Mouse (Mus musculus) 3134 (cell line): ENCODE results near the gene Fzr1.

ENCODE experiments used
- DNase-seq: peaks from one replicate; pipeline ENCODE4 v3.0.0-alpha.2; 2011; ENCODE audit warnings: low spot score; ENCODE audit not compliant: insufficient read length; ENCODE audit errors: extremely low read depth

The Fzr1 gene

DNA sequence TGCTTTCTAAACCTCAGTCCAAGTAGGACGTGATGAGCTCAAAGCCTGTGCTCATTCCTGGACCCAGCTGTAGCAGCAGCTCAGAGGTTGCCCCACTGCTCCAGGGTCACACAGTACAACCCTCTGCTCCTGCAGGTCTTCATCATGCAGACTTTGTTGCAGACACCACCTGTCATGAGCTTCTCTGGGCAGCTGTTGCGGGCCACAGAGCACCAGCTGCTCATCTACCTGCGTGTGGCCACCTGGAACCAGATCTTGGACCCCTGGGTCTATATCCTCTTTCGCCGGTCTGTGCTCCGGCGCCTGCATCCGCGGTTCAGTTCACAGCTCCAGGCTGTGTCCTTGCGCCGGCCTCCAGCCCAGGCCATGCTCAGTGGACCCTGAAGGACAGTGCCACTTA lies 44.0 kb downstream of the Fzr1 start:
- no peak for DNase-seq

DNA sequence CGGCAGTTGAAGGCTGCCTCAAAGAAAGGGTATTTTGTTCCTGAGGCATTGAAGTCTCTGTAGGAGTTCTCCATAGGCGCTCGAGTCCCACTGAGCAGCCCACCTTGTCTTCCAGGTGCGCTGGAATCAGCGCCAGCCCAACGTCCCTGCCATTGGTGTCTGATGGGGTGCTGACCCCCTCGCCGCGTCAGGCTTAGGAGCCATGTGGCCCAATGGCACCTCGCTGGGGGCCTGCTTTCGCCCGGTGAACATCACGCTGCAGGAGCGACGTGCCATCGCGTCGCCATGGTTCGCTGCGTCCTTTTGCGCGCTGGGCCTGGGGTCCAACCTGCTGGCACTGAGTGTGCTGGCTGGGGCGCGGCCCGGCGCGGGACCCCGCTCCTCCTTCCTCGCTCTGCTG lies 46.0 kb downstream of the Fzr1 start:
- no peak for DNase-seq

GRCm38 (mm10) chr10:81330007-81330406 lies 48.3 kb downstream of the Fzr1 start:
- peak; percentile 66 for DNase-seq

GRCm38 (mm10) chr10:81329194-81329975 lies 48.9 kb downstream of the Fzr1 start:
- peak; percentile 58 for DNase-seq

GRCm38 (mm10) chr10:81328386-81328785 lies 49.9 kb downstream of the Fzr1 start, which contains the start of gene Tbxa2r:
Gene Tbxa2r, plus strand, starts transcription at chr10:81328731.
- DNase-seq: no peak

DNA sequence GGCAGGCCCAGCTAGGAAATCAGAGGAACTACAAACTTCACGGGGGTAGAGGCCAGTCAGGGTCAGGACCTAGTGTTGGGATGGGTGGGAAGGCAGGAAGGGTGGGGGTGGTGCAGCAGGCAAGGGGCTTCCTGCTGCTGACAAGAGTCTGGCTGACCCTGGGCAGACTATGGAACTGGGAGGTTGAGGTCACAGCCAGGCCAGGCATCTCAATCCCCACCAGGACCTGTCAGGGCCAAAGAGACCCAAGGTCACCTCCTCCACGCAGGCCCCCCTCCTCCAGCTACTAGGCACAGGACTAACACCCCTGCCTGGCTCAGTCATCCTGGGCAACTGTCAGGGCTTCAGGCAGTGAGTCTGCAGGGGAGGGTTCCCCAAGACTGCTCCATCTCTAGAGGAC lies 50.4 kb downstream of the Fzr1 start:
- no peak for DNase-seq

- DNase-seq: no peak
Observed at GRCm38 (mm10) chr10:81326858-81327257, 51.5 kb downstream of the Fzr1 start.

DNA sequence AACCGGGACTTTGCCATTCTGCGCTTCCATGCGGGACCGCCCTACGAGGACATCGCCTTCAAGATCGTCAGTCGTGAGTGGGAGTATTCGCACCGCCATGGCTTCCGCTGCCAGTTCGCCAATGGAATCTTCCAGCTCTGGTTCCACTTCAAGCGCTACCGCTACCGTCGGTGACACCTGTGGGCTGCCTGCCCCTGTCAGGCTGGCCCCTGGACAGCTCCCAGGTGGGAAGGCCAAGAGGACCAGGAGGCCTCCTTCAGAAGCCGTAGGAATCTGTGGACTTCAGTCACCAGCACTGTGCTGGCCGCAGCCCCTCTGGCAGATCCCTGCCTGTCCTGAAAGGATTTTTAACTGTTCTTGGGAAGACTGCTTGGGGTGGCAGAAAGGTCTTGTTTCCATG lies 52.5 kb downstream of the Fzr1 start:
- DNase-seq: no peak

GRCm38 (mm10) chr10:81325176-81325575 lies 53.1 kb downstream of the Fzr1 start:
- no peak for DNase-seq

- no peak for DNase-seq
Observed at GRCm38 (mm10) chr10:81323791-81324530, 54.4 kb downstream of the Fzr1 start.

- no peak for DNase-seq
Observed at GRCm38 (mm10) chr10:81323141-81323775, 55.1 kb downstream of the Fzr1 start.

DNA sequence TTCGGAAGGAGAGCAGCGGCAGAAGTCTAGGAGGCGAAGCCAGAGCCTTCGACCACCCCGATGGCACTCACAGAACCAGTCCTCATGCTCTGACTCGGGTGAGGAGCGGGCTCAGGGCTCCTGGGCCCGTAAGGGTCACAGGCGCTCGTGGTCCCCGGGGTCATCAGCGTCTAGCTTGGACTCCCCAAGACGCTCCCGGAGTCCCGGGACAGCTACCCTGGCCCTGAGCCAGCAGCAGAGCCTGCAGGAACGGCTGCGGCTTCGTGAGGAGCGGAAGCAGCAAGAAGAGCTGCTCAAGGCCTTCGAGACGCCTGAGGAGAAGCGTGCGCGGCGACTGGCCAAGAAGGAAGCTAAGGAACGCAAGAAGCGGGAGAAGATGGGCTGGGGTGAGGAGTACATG lies 55.9 kb downstream of the Fzr1 start:
- no peak for DNase-seq

GRCm38 (mm10) chr10:81321436-81321835 lies 56.9 kb downstream of the Fzr1 start:
- no peak for DNase-seq

GRCm38 (mm10) chr10:81320550-81321347 lies 57.6 kb downstream of the Fzr1 start, which contains the start of gene Cactin:
Gene Cactin, plus strand, starts transcription at chr10:81321103.
- peak; percentile 99 for DNase-seq

DNA sequence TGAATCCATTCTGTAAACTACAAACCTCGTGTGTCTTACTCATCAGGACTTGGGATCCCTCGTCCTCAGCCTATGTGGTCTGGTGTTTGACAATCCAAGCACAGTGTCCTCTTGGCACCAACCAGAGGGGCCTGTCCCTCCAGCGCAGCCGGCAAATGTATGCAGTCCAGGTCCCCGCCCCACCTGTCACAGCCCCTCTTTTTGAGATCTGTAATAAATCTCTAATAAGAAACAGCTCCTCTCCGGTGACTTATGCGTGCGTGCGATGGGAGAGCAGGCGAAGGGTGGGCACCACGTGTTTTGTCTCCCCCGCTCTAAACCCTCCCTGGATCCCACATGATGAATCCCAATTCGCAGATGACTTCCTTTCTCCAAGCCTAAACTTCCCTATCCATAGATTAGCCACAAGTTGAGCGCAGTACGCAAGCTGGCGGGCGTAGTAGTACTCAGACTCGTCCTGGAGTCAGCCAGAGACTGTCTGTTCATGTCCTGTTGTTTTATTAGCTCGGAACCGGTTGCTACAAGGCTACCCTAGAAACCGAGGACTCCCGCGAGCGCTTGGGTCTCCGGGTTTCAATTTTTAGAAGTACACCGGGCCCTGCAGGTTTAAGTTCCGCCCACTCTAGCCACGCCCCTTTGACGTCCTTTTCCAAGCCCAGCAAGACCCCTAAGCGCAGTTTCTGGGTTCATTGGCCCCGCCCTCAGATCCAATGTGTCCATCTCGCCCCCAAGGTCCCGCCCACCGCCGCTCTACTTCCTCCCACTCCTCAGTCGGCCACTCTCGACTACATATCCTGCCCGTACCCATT lies 58.4 kb downstream of the Fzr1 start:
- no peak for DNase-seq

GRCm38 (mm10) chr10:81319330-81319699 lies 59.0 kb downstream of the Fzr1 start:
- DNase-seq: no peak

DNA sequence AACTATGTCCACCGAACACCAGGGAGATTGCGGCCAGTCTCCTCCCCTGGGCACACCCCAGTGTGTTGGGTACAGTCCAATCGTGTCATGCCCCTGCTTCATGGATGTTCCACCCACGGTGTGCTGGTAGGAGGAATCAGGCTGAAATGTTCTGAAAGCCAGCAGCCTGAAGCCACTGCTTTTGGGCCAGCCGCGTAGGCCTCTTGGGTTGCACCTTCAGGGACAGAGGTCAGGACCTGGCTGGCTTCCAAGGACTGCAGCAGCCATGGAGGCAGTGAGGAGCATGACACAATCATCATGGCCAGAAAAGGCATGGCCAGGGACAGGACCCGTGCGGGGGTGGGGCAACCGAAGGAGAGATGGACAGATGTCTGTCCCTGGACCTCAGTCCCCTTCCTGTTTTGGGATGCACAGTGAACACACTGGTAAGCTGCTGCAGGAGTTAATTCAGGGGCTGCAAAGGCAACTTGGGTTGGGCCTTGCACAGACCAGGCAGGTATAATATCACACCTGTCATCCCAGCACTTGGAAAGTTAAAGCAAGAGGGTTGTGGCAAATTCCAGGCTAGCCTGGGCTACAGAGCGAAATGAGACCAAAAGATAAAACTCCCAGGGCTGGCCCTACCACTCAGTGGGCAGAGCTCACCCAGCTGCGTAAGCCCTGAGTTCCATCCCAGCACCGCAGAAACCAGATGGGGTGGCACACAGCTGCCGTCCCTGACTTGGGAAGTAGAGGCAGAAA lies 59.6 kb downstream of the Fzr1 start:
- DNase-seq: no peak

- no peak for DNase-seq
Observed at GRCm38 (mm10) chr10:81317273-81317672, 61.0 kb downstream of the Fzr1 start.

DNA sequence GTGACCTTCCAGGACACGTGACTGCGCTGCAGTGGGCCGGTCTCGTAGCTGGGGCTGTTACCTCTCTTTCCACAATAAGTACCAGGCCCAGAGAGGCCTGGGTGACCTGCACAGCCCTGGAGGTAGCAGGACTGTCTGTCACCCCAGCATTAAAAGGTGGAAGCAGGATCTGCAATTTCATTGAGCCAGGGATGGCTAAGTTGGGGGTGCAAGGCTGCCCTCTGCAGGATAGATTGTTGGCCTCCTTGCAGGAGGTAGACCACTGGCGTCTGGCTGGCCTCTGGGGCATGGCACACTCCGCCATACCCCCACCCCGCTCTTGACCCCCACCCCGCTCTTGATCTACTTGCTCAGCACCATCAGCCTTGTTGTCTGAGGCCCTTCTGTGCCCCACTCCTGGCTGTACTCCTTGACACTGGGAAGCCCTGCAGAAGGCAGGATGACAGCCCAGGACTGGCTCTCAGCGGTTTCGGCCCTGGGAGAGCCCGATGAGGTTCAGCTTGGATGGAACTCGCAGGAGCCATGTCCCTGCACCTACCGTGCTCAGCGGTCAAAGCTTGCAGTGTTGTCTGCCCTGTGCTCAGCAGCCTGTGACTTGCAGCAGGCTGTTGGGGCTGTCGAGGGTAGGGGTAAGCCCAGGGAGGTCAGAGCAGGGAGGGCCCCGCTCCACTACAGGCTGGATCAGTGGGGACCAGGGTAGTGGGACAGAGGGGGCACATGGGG lies 61.8 kb downstream of the Fzr1 start:
- no peak for DNase-seq
